Comparison of ENCODE assay signal across 8 mouse cellular contexts in the genomic region with DNA sequence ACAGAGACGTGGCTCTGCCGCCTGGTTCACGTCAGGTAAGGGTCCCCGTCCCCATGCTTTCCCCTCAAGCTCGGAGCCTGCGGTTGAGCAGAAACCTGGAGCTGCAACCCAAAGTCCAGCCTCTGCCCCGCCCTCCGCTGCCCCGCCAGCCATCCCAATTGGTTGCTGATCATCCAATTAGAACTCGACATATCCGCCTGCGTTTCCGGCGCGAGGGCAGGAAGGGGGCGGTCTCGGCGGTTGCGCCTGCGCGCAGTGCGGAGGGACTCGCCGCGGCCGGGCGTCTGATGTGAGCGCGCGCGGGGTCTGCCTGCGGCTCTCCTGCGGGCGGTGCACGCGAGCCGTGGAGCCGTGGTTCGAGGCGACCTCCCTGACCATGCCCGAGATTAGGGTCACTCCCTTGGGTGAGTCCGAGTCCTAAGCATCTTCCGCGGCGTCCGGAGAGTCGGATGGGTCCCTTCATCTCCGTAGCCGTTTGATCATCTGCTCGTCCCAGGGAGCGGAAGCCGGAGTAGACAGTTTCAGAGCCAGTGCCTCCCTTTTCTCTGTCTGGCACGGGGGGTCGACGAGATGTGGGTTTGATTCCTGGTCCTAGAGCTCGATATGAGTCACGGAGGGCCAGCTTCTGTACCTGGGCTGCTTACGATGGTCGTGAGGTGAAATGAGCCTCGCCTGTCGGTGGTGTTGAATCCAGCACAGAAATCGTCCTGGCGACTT. TPM values are rescaled to one million over a fixed set of nuclear protein-coding genes. Genes with fewer than 3 reads are reported as not detected.
DNase-seq lines count a peak whose midpoint lies in the region; ATAC-seq and TF ChIP-seq lines count a peak whose summit lies in the region.

Cptp (minus strand) TSS at position 124 of the 717 bp plus-strand sequence.
Ints11 (plus strand) TSS at position 230 of the 717 bp plus-strand sequence.

- under 1% methylated on average over 63 of the region's 63 CpGs for WGBS in bone marrow, adult 2 months
- under 1% methylated on average over 63 of the region's 63 CpGs for WGBS in embryonic facial prominence, embryonic 15.5 days
- under 1% methylated on average over 63 of the region's 63 CpGs for WGBS in kidney, embryonic 14.5 days
- WGBS in limb, embryonic 15.5 days: 1% methylated on average over 63 of the region's 63 CpGs

- peaks cover 2% of the 10 kb centered on the region for H3K4me1 ChIP-seq in bone marrow, adult 2 months (ENCODE audit: control insufficient read depth, insufficient read depth, low read length)
- H3K4me1 ChIP-seq in embryonic facial prominence, embryonic 15.5 days: peaks cover 26% of the 10 kb centered on the region
- peaks cover 5% of the 10 kb centered on the region for H3K4me1 ChIP-seq in kidney, embryonic 14.5 days (ENCODE audit: control insufficient read depth, insufficient read depth, low read length)
- H3K4me1 ChIP-seq in limb, embryonic 15.5 days: peaks cover 20% of the 10 kb centered on the region

- H3K9me3 ChIP-seq in embryonic facial prominence, embryonic 15.5 days (replicated peaks): no peaks in the 10 kb centered on the region
- no peaks in the 10 kb centered on the region for H3K9me3 ChIP-seq in kidney, embryonic 14.5 days (ENCODE audit: control insufficient read depth, low read length)
- no peaks in the 10 kb centered on the region for H3K9me3 ChIP-seq in limb, embryonic 15.5 days

- H3K4me3 ChIP-seq in bone marrow, adult 2 months (replicated peaks; ENCODE audit: control insufficient read depth, low read depth, low read length): peak within 1 kb of the TSS; percentile 100
- peak within 1 kb of the TSS; percentile 78 for H3K4me3 ChIP-seq in embryonic facial prominence, embryonic 15.5 days (replicated peaks)
- peak within 1 kb of the TSS; percentile 73 for H3K4me3 ChIP-seq in kidney, embryonic 14.5 days (ENCODE audit: low read length)
- peak within 1 kb of the TSS; percentile 72 for H3K4me3 ChIP-seq in limb, embryonic 15.5 days

- peak; percentile 95 for ATAC-seq in embryonic facial prominence, embryonic 15.5 days (ENCODE audit: insufficient number of reproducible peaks, low FRiP score, low TSS enrichment, low read depth)
- ATAC-seq in kidney, embryonic 14.5 days (ENCODE audit: low FRiP score, low TSS enrichment): peak; percentile 97
- ATAC-seq in limb, embryonic 15.5 days (ENCODE audit: insufficient number of reproducible peaks, low FRiP score, low TSS enrichment, low read depth): peak; percentile 95

- no peaks in the 10 kb centered on the region for H3K27me3 ChIP-seq in embryonic facial prominence, embryonic 15.5 days
- H3K27me3 ChIP-seq in kidney, embryonic 14.5 days (ENCODE audit: control insufficient read depth, insufficient read depth, low read length): no peaks in the 10 kb centered on the region
- no peaks in the 10 kb centered on the region for H3K27me3 ChIP-seq in limb, embryonic 15.5 days

- DNase-seq in 416B (ENCODE audit: low read depth): peak; percentile 95
- peak; percentile 97 to 98 for DNase-seq in heart, adult 9 months (ENCODE audit: low spot score in 2 of 2)
- DNase-seq in monocyte, adult 2 months (ENCODE audit: low read depth in 1 of 2, low spot score in 2 of 2): peak; percentile 78 to 90
- peak; percentile 96 to 97 for DNase-seq in spleen, postnatal 36 days (ENCODE audit: low spot score in 2 of 2)

- peak within 1 kb of the TSS; percentile 93 for H3K4me2 ChIP-seq in embryonic facial prominence, embryonic 15.5 days (replicated peaks)
- H3K4me2 ChIP-seq in kidney, embryonic 14.5 days (replicated peaks; ENCODE audit: low read depth, low read length): peak within 1 kb of the TSS; percentile 86
- H3K4me2 ChIP-seq in limb, embryonic 15.5 days: peak within 1 kb of the TSS; percentile 86

- TF ChIP-seq POLR2A in bone marrow, adult 2 months (IDR thresholded peaks at IDR 0.05; ENCODE audit: borderline replicate concordance, control insufficient read depth, low read depth, low read length): peak; percentile 70; the same call in 1 of the 2 replicates

- peaks cover 53% of the 10 kb centered on the region for H3K36me3 ChIP-seq in embryonic facial prominence, embryonic 15.5 days
- H3K36me3 ChIP-seq in kidney, embryonic 14.5 days (ENCODE audit: control insufficient read depth, insufficient read depth, low read length): peaks cover 47% of the 10 kb centered on the region
- peaks cover 46% of the 10 kb centered on the region for H3K36me3 ChIP-seq in limb, embryonic 15.5 days

- peak within 1 kb of the TSS; percentile 52 for H3K27ac ChIP-seq in bone marrow, adult 2 months (ENCODE audit: control insufficient read depth, insufficient read depth, low read depth, low read length, poor library complexity)
- peak within 1 kb of the TSS; percentile 48; the same call in 1 of the 2 replicates for H3K27ac ChIP-seq in embryonic facial prominence, embryonic 15.5 days (replicated peaks)
- H3K27ac ChIP-seq in kidney, embryonic 14.5 days (ENCODE audit: low read depth, low read length): peak within 1 kb of the TSS; percentile 31; the same call in 1 of the 2 replicates
- peak within 1 kb of the TSS; percentile 71; the same call in 1 of the 2 replicates for H3K27ac ChIP-seq in limb, embryonic 15.5 days

- peak; percentile 1; the same call in 1 of the 2 replicates for TF ChIP-seq CTCF in bone marrow, adult 2 months (IDR thresholded peaks at IDR 0.05; ENCODE audit: control insufficient read depth, insufficient read depth, low read length)

- H3K9ac ChIP-seq in embryonic facial prominence, embryonic 15.5 days: peak within 1 kb of the TSS; percentile 71
- H3K9ac ChIP-seq in kidney, embryonic 14.5 days (ENCODE audit: low read depth, low read length): peak within 1 kb of the TSS; percentile 86
- H3K9ac ChIP-seq in limb, embryonic 15.5 days: peak within 1 kb of the TSS; percentile 69

RNA-seq across cellular contexts. Expression of gene Cptp, which starts in this region (rescaled TPM):
- polyA plus RNA-seq in bone marrow, adult 2 months (2011; ENCODE audit: insufficient read depth, insufficient read length, low replicate concordance, missing spikeins): 2.8 and 5.9 TPM in 2 replicates
- 18.0 and 20.1 TPM in 2 replicates for polyA plus RNA-seq in embryonic facial prominence, embryonic 15.5 days (2015; fragmentation: Nextera tagmentation; extraction: Ambion mirVana)
- 11.1 and 18.8 TPM in 2 replicates for polyA plus RNA-seq in kidney, embryonic 14.5 days (2014; fragmentation: Nextera tagmentation; extraction: Ambion mirVana)
- polyA plus RNA-seq in limb, embryonic 15.5 days (2015; fragmentation: Nextera tagmentation; extraction: Ambion mirVana): 19.7 and 20.8 TPM in 2 replicates

RNA-seq across cellular contexts. Expression of gene Ints11, which starts in this region (rescaled TPM):
- polyA plus RNA-seq in bone marrow, adult 2 months (2011; ENCODE audit: insufficient read depth, insufficient read length, low replicate concordance, missing spikeins): 22.2 and 49.5 TPM in 2 replicates
- polyA plus RNA-seq in embryonic facial prominence, embryonic 15.5 days (2015; fragmentation: Nextera tagmentation; extraction: Ambion mirVana): 71.7 and 73.1 TPM in 2 replicates
- polyA plus RNA-seq in kidney, embryonic 14.5 days (2014; fragmentation: Nextera tagmentation; extraction: Ambion mirVana): 73.1 and 74.6 TPM in 2 replicates
- polyA plus RNA-seq in limb, embryonic 15.5 days (2015; fragmentation: Nextera tagmentation; extraction: Ambion mirVana): 69.5 and 72.3 TPM in 2 replicates

Comparison
In these comparisons a context has a peak if more than half of its experiments do, and no peak if none do; other contexts are left out.
1. Peak in every context shown above with its lines: DNase-seq, ATAC-seq, H3K4me3 ChIP-seq and H3K27ac ChIP-seq.